Mouse (Mus musculus) cerebellum, adult 11-12 months (tissue): ENCODE data around the gene Cend1.
"Not testable (repeated sequence)": the region's sequence is repeated elsewhere in the genome, so short reads cannot be mapped to it uniquely, and the experiment has no call there.

Experiments used
- DNase-seq: peaks from one replicate; pipeline ENCODE4 v3.0.0; 2022

The Cend1 gene

GRCm38 (mm10) chr7:141464603-141465201 is 35.4 kb upstream of the Cend1 start:
- DNase-seq: peak; percentile 59

DNA sequence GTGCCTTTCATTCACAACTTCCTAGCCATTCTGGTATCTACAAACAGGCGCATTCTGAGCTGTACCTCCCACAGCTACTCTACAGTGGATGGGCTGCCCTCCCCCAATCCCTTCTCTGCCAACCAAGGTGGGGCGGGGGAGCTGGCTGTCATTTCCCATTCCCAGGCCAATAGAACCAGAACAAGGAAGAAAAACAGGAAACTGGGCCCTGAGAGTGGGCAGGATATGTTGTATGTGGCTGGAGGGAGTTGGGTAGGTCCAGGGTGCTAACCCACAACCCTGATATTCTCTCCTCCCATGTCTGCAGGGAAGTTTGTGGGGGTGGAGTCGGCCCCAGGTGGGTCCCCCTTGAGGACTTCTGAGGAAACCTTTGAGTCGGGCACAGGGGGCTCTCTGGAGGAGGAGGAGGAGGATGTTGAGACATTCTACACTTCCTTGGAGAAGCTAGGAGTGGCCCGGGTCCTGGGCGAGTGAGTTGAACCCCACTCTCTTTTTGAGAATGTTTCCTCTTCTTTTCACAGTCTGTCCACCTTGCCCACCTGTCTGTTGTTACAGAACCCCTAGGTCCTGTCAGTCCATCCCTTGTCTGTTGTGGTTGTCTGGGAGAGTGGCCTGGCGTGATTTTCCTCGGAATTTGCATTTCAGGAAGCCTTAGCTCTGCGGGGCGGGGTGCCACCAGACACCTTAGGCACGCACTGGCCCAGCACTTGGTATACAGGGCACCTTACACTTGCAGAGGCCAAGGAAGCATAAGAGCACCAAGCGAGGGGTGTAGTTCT is 34.7 kb upstream of the Cend1 start:
- peak; percentile 53 for DNase-seq

GRCm38 (mm10) chr7:141462333-141462821 is 33.1 kb upstream of the Cend1 start:
- DNase-seq: peak; percentile 64

- DNase-seq: peak; percentile 61
Observed at GRCm38 (mm10) chr7:141461521-141462332, 32.4 kb upstream of the Cend1 start.

GRCm38 (mm10) chr7:141460391-141461113 is 31.3 kb upstream of the Cend1 start, which contains the start of gene Cracr2b:
Gene Cracr2b, plus strand, starts transcription at chr7:141461094.
- peak; percentile 64 for DNase-seq

GRCm38 (mm10) chr7:141460001-141460390 is 30.7 kb upstream of the Cend1 start:
- peak; percentile 57 for DNase-seq

GRCm38 (mm10) chr7:141459301-141459711 is 30.0 kb upstream of the Cend1 start:
- DNase-seq: peak; percentile 91

DNA sequence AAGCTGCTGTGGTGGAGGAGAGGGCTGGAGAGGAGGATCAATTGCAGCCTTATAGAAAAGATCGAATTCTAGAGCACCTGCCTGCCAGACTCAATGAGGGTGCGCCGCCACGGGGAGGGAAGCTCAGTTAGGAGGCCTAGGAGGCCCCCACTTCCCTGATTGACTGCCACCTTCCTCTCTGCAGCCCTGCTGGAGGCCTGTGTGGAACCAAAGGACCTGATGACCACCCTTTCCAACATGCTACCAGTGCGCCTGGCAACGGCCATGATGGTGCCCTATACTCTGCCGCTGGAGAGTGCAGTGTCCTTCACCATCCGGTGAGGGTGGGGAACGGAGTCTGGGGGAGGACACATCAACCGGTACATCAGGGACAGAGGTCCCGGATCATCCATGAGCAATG is 29.4 kb upstream of the Cend1 start:
- DNase-seq: no peak

DNA sequence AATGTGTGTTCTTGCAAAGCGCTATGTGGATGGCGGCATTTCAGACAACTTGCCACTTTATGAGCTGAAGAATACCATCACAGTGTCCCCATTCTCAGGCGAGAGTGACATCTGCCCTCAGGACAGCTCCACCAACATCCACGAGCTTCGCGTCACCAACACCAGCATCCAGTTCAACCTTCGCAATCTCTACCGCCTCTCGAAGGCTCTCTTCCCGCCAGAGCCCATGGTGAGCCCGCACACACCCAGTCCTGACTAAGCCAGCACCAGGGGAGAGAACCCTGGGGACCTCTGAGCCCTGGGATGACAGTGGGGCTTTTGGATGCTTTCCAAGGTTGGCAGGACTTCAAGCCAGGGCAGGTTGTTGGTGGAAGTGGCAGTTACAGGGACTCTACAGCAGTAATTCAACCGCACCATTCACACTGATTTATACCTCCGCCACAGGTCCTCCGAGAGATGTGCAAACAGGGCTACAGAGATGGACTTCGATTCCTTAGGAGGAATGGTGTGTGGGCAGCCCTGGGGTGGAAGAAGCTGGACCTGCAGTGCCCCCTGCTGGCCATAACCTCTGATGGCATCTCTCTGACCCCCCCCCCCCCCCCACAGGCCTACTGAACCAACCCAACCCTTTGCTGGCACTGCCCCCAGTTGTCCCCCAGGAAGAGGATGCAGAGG is 28.8 kb upstream of the Cend1 start:
- peak; percentile 75 for DNase-seq

DNA sequence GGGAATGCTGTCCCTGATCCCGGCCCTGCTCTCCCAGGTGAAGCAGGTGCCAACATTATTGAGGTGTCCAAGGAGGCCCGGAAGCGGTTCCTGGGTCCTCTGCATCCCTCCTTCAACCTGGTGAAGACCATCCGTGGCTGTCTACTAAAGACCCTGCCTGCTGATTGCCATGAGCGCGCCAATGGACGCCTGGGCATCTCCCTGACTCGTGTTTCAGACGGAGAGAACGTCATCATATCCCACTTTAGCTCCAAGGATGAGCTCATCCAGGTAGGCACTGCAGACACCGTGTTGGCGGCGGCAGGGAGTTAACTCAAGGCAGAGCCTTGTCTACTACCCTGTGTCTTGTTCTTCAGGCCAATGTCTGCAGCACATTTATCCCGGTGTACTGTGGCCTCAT is 27.9 kb upstream of the Cend1 start:
- peak; percentile 60 for DNase-seq

- no peak for DNase-seq
Observed at GRCm38 (mm10) chr7:141456739-141457138, 27.4 kb upstream of the Cend1 start.

- DNase-seq: peak; percentile 82
Observed at GRCm38 (mm10) chr7:141455610-141456314, 26.5 kb upstream of the Cend1 start.

DNA sequence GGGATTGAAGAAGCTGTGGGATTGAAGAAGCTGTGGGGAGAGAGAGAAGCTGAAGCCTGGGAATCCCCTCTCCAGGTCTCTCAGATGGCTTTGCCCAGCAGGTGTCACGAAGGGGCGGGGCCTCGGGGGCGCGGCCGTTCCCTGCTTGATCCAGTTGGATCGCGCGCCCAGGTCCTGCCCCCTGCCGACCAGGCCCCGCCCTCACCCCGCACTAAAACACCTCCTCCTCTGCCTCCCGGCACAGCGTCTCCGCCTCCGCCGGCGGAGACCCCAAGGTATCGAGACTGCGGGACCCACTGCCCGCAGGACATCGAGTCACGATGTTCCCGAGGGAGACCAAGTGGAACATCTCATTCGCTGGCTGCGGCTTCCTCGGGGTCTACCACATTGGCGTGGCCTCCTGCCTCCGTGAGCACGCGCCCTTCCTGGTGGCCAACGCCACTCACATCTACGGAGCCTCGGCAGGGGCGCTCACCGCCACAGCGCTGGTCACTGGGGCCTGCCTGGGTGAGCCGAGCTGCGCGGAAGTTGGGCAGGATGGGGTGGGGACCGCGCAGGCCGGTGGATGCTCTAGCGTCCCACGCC is 25.8 kb upstream of the Cend1 start, which contains the start of gene Pnpla2:
TSS of gene Pnpla2 (plus strand) at position 232 of the 585 bp plus-strand sequence.
- peak; percentile 90 for DNase-seq

DNA sequence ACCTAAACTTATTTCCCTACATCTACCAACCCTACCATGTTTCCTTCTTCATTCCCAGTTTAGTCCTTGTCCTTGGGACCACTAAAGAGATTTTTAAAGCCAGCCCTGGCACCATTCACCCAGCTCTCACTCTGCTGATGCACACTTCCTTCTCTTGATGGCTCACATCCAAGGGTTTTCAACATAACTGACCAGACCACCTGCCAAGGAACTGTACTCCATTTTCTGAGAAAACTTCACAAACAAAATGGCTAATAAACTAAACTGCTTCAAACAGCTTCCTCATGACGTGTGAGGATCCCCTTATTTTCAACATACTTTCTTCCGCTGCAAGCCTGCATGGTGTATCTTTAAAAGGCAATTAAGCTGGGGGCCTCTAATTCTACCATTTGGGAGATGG is 24.3 kb upstream of the Cend1 start:
- peak; percentile 34 for DNase-seq

DNA sequence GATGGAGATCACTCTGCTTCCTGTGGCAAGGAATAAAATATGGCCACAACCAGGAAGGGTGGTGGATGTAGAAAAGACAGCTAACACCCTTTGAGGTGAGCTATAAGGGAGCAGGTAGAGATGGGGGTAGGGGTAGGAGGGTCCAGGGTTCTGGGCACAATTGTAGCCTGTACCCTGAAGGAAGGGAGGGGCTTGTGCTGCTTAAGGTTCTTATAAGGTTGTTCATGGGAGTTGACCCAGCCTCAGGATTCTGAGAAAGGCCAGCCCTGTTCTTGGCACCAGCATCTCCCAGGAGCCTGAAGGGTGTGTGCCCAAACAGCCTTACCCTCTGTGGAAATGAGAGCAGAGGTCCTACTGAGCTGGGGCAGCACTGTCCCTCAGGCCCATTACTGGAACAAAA is 22.6 kb upstream of the Cend1 start:
- DNase-seq: peak; percentile 33

DNA sequence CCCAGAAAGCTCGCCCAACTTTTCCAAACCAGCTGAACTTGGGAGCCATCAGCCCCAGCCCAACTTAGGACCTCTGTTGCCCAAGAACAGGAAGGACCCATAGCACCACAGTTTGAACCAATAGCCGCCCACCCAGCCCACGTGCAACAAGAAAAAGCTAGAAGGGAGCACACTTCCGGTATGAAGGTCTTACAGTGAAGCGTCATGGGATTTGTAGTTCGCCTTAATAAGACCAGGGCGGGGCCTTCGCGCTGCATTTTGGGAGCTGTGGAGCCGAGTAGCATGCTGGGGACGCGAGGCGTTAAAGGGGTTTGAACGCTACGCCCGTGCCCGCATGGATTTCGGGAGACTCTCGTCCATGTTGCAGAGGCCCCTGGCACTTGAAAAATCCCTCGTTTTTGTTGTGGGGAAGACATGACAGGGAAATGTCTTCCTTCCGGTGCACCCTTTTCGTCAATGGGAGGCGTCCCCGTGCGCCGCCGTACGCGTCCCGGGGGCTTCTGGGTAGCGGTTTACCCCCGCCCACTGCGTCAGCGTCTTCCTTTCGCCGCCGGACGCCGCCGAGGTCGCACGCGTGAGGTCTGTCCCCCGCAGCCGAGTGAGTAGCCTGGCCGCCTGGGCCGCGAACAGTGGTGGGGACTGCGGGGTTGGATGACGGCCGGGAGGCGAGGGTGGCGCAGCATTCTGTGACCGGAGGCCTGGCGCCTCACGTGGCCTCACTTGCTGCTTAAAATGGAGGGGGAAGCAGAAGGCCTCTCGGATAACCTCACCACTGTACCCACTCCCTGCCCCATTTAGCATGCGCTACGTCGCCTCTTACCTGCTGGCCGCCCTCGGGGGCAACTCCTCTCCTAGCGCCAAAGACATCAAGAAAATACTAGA is 18.1 kb upstream of the Cend1 start, which contains the start of gene Rplp2:
TSS of gene Rplp2 (plus strand) at position 261 of the 882 bp plus-strand sequence.
- peak; percentile 92 for DNase-seq

- not testable (repeated sequence) for DNase-seq
Observed at GRCm38 (mm10) chr7:141446374-141446773, 17.1 kb upstream of the Cend1 start.

DNA sequence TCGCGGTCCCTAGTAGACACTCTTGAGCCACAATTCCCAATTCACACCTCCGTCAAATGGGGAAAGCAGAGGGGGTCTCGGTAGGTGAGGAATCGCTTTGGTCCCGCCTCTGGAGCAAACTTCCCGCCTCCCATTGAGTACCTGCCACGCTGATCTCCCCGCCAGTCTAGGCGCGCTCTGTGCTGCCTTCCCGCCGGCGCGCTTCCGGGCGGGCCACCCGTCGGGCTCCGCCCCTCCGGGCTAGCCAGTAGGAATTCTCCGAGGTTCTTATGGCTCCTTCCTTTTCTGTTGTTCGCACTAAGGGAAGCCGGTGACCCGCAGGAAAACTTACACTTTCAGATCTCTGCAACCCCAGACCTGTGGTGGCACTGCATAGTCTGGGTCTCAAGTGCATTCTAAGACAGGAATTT is 14.5 kb upstream of the Cend1 start, which contains the start of gene Pidd1:
TSS of gene Pidd1 (minus strand) at position 198 of the 410 bp plus-strand sequence.
- peak; percentile 42 for DNase-seq

- DNase-seq: peak; percentile 63
Observed at GRCm38 (mm10) chr7:141443081-141443821, 14.0 kb upstream of the Cend1 start.
